Mouse (Mus musculus) G1E (cell line): ENCODE data around the gene Inca1. TPM values are rescaled to one million over a fixed set of nuclear protein-coding genes. Genes with fewer than 3 reads are reported as not detected.
A peak's percentile ranks its signal among the peaks of the same experiment; 100 is the strongest.

Source experiments
- ATAC-seq: 2 replicates; pipeline ENCODE4 v1.8.0; 2016; ENCODE audit warnings: mild to moderate bottlenecking; ENCODE audit not compliant: insufficient number of reproducible peaks, poor library complexity, low FRiP score, severe bottlenecking; ENCODE audit errors: extremely low read depth
- DNase-seq: peaks from one replicate; pipeline ENCODE4 v3.0.0; 2012; ENCODE audit warnings: low spot score
- H3K27me3 ChIP-seq: 2 replicates; pipeline ENCODE4 v1.6.1; 2012; ENCODE audit warnings: mild to moderate bottlenecking, low read length, inconsistent platforms; ENCODE audit not compliant: insufficient read depth
- H3K36me3 ChIP-seq: replicated peaks from 2 replicates; pipeline ENCODE3; 2012; ENCODE audit warnings: mild to moderate bottlenecking, inconsistent platforms
- H3K4me1 ChIP-seq: 2 replicates; pipeline ENCODE4 v1.6.1; 2012; ENCODE audit warnings: low read depth, low read length, inconsistent platforms, mixed read lengths; ENCODE audit not compliant: insufficient read depth
- H3K4me3 ChIP-seq: 2 replicates; pipeline ENCODE4 v1.5.1; 2012; ENCODE audit warnings: low read depth, mild to moderate bottlenecking, inconsistent platforms, low read length, moderate library complexity, mixed read lengths
- H3K9me3 ChIP-seq: replicated peaks from 2 replicates; pipeline ENCODE4 v1.6.1; 2012; ENCODE audit warnings: inconsistent platforms
- CTCF ChIP-seq: IDR thresholded peaks from 2 replicates; pipeline ENCODE4 v1.5.1; 2012; ENCODE audit warnings: low read depth, low read length, inconsistent platforms, mixed read lengths
- GATA1 ChIP-seq: IDR thresholded peaks from 2 replicates; pipeline ENCODE4 v1.6.1; 2012; ENCODE audit warnings: borderline replicate concordance, low read length, inconsistent platforms, mixed read lengths
- GATA2 ChIP-seq: IDR thresholded peaks from 2 replicates; pipeline ENCODE4 v1.6.1; 2012; ENCODE audit warnings: low read depth, low read length, inconsistent platforms, borderline replicate concordance
- POLR2AphosphoS5 ChIP-seq: IDR thresholded peaks from 2 replicates; pipeline ENCODE4 v1.6.1; 2012; ENCODE audit warnings: low read depth, low read length, inconsistent platforms; ENCODE audit not compliant: insufficient replicate concordance
- TAL1 ChIP-seq: conservative IDR thresholded peaks from 2 replicates; pipeline ENCODE4 v1.6.1; 2012; ENCODE audit warnings: low read depth, low read length, inconsistent platforms, mixed read lengths
- polyA plus RNA-seq: library from polyadenylated mRNA; stranded (reverse); fragments of >175 nt; gene quantifications from 2 replicates; pipeline ENCODE4 v1.2.3, GENCODE M21; 2012
- total RNA-seq, 2 experiments: library from RNA; stranded (forward) in 1 of 2; stranded (reverse) in 1 of 2; fragments of 200-1000 nt in 1 of 2; fragments of >200 nt in 1 of 2; fragmentation: Nextera tagmentation in 1 of 2; gene quantifications; 2 replicates each; pipeline ENCODE4 v1.2.3; 2014 to 2017

The Inca1 gene
- total and polyA plus RNA-seq, 3 experiments: 0.36 to 3.7 (median 1.2) TPM

DNA sequence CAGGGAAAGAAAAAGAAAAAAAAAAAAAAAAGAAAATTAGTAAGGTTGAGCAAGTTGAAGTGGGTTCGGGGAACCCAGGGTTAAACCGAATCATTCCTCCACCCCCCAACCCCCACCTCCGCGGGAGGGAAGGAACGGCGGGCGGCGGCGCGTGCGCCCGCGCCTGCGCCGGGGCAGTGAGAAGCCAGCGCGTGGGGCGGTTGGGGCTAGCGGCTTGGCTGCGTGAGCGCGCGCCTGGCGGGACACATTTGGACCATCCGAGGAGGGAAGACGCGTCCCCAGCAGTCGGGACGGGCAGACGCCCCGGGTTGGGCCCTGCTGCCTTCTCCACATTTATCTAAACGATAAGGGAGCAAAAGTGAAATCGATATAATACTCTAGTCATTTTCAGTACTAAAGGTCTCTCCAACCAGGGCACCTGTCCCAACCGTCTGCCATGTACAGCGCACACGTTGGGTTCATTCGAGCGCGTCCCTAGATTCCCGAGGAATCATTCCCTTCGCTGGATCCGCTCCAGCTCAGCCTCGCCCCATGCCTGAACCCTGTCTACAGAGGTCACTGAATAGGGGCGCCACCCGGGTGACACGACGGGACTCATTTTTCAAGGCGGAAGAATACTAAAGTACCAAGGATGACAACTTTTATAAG lies 44.9 kb downstream of the Inca1 start:
- H3K4me3 ChIP-seq: peak overlapping the region; percentile 100
- peak; percentile 83 for DNase-seq
- no peaks in the 10 kb centered on the region for H3K9me3 ChIP-seq
- no peak for ATAC-seq
- H3K4me1 ChIP-seq: peaks cover 69% of the 10 kb centered on the region
- TF ChIP-seq GATA1 (no peak), CTCF (no peak), GATA2 (no peak), TAL1 (no peak), POLR2AphosphoS5 (no peak)
- no peaks in the 10 kb centered on the region for H3K27me3 ChIP-seq
- H3K36me3 ChIP-seq: peaks cover 62% of the 10 kb centered on the region

DNA sequence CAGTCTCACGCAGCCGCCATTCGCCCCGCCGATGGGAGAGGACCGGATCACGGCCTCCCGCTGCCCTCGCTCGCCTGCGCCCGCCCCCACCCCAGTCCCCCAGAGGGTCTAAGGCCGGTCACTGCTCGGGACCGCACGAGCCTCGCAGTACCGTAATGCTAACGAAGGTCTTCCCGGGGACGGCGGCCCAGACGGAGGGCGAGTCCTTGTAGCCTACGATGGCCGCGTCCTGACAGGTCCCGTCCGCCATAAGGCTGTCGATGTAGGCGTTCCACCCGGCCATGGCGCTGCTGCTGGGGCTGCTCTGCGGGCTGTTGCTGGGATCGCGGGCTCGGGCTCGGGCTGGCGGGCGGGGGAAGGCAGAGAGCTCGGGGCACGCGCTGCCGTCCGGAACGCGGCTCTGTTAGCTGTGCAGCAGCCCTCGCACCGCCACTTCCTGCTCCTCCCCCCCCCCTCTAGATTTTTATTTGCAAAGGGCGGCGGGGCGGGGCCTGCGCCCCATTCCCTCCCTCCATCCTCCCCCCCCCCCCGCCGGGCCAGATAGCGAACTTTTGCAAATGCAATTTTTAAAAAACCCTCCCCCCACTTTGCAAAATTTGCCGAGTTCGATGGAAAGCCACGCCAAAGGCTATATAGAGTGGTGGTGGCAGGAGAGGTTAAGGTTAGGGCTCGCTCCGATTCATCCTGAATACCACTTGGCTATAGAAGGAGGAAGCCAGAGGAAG lies 45.6 kb downstream of the Inca1 start, which contains the start of gene Pfn1:
TSS of gene Pfn1 (minus strand) at position 447 of the 725 bp plus-strand sequence.
- no peaks in the 10 kb centered on the region for H3K27me3 ChIP-seq

GRCm38 (mm10) chr11:70653345-70654197 lies 46.4 kb downstream of the Inca1 start:
- Histone ChIP-seq H3K4me1 (peaks cover 79% of the 10 kb centered on the region), H3K9me3 (no peaks in the 10 kb centered on the region), H3K4me3 (peak overlapping the region; percentile 100), H3K27me3 (no peaks in the 10 kb centered on the region), H3K36me3 (peaks cover 63% of the 10 kb centered on the region)
- DNase-seq (peak; percentile 66), ATAC-seq (no peak)
- no peak for TF ChIP-seq TAL1

More for the DNA sequence above, 45.6 kb downstream of the Inca1 start, which contains the start of gene Pfn1:
- Histone ChIP-seq H3K4me3 (peak within 1 kb of the TSS; percentile 100), H3K9me3 (no peaks in the 10 kb centered on the region), H3K4me1 (peaks cover 75% of the 10 kb centered on the region), H3K36me3 (peaks cover 63% of the 10 kb centered on the region)
- no peak for TF ChIP-seq TAL1
- TF ChIP-seq CTCF: no peak
- TF ChIP-seq GATA1: no peak
- TF ChIP-seq GATA2: no peak
- no peak for TF ChIP-seq POLR2AphosphoS5
- peak; percentile 73 for DNase-seq
- 0 out of 2 replicates have a peak, but pooled peaks have one; percentile 2 for ATAC-seq

DNA sequence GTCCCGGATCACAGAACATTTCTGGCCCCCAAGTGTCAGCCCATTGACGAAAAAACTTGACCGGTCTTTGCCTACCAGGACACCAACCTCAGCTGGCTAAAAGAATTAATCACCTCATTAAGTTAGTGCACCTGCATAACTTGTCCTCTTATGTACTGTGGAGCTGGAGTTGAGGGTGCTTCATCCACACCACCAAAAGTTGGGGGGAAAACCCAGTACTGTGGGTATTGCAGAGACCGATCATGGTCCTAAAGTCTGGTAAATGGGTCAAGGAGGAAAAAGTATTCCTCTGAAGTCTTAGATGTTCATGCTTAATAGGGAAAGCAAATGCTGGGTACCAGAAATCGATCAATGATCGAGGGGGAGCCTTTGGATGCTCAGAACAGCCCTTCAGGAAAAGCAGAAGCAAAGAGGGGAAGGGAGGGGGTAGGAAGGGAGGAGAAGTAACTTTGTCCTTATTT lies 47.0 kb downstream of the Inca1 start:
- TF ChIP-seq CTCF (no peak), GATA1 (no peak), TAL1 (no peak), GATA2 (no peak), POLR2AphosphoS5 (no peak)
- Histone ChIP-seq H3K9me3 (no peaks in the 10 kb centered on the region), H3K4me3 (peak overlapping the region; percentile 100), H3K36me3 (peaks cover 62% of the 10 kb centered on the region), H3K4me1 (peaks cover 78% of the 10 kb centered on the region), H3K27me3 (no peaks in the 10 kb centered on the region)
- ATAC-seq (no peak), DNase-seq (no peak)

- Histone ChIP-seq H3K36me3 (peaks cover 63% of the 10 kb centered on the region), H3K9me3 (no peaks in the 10 kb centered on the region), H3K4me1 (peaks cover 74% of the 10 kb centered on the region), H3K27me3 (no peaks in the 10 kb centered on the region), H3K4me3 (peak overlapping the region; percentile 100)
- no peak for DNase-seq
- TF ChIP-seq GATA2: no peak
- 0 out of 2 replicates have a peak, but pooled peaks have one; percentile 77 for TF ChIP-seq POLR2AphosphoS5
- no peak for ATAC-seq
Measured at GRCm38 (mm10) chr11:70652029-70652883, 47.7 kb downstream of the Inca1 start.
